Mouse (Mus musculus) forebrain, embryonic 12.5 days (tissue): ENCODE measurements around the gene Phc2. TPM values are rescaled to one million over a fixed set of nuclear protein-coding genes. Genes with fewer than 3 reads are reported as not detected.
A peak's percentile ranks its signal among the peaks of the same experiment; 100 is the strongest.

Experiments used
- ATAC-seq: fragments of 200-750 bp; cut with Nextera tagmentation; 2 replicates; pipeline ENCODE4 v1.8.0; 2017; ENCODE audit warnings: moderate TSS enrichment; ENCODE audit not compliant: low FRiP score
- H3K27ac ChIP-seq: fragments of 300-500 bp; sonication (generic); 2 replicates; pipeline ENCODE4 v1.5.1; 2016; ENCODE audit warnings: mild to moderate bottlenecking
- H3K27me3 ChIP-seq: fragments of 300-500 bp; sonication (generic); 2 replicates; pipeline ENCODE4 v1.6.1; 2016; ENCODE audit warnings: mild to moderate bottlenecking
- H3K36me3 ChIP-seq: fragments of 300-500 bp; sonication (generic); replicated peaks from 2 replicates; pipeline ENCODE4 v1.6.1; 2016; ENCODE audit warnings: mild to moderate bottlenecking
- H3K4me1 ChIP-seq: fragments of 300-500 bp; sonication (generic); 2 replicates; pipeline ENCODE4 v1.6.1; 2016
- H3K4me2 ChIP-seq: fragments of 300-500 bp; sonication (generic); 2 replicates; pipeline ENCODE4 v1.6.1; 2016; ENCODE audit warnings: mild to moderate bottlenecking, moderate library complexity
- H3K4me3 ChIP-seq: fragments of 300-500 bp; sonication (generic); replicated peaks from 2 replicates; pipeline ENCODE4 v1.5.1; 2016; ENCODE audit warnings: mild to moderate bottlenecking
- H3K9ac ChIP-seq: fragments of 300-500 bp; sonication (generic); 2 replicates; pipeline ENCODE4 v1.6.1; 2016; ENCODE audit warnings: mild to moderate bottlenecking
- H3K9me3 ChIP-seq: fragments of 300-500 bp; sonication (generic); 2 replicates; pipeline ENCODE4 v1.6.1; 2016
- WGBS: fragments of 180-500 bp; shearing (Covaris S2); methylation state at CpG from one replicate; pipeline ENCODE4 v1.1.7; 2016; 5-methylcytosine and 5-hydroxymethylcytosine counted together
- polyA plus RNA-seq: library from polyadenylated mRNA; unstranded; fragments of >200 nt; fragmentation: Nextera tagmentation; extraction: Ambion mirVana; gene quantifications from 2 replicates; pipeline ENCODE4 v1.2.1, GENCODE M21; 2016

Phc2 gene
- polyA plus RNA-seq, 1 experiment from 2014 or later = 148 TPM

DNA sequence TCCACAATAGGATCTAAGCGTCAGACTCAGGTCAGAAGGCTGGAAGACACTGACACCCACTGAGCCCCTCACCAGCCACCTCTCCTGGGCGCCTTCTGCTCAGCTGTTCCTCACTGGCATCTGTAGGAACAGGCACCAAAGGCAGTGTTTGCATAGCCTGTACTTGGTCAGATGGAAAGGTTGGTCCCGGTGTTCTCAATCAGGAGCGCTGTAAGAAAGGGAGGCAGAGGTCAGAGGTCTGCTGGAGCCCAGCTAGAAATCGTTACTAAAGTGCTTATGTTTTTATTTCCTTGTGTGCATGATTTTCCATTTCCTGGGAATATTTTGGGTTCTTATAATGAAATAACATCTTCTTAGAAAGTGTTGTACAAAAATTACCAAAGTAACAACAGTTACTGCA lies 87.4 kb downstream of the Phc2 start:
- Histone ChIP-seq H3K9ac (peak overlapping the region; percentile 9; the same call in 1 of the 2 replicates), H3K4me1 (peaks cover 35% of the 10 kb centered on the region), H3K27ac (peak overlapping the region; percentile 50; the same call in 1 of the 2 replicates), H3K4me3 (no peak overlapping the region), H3K27me3 (no peaks in the 10 kb centered on the region), H3K9me3 (no peaks in the 10 kb centered on the region), H3K4me2 (no peak overlapping the region), H3K36me3 (peaks cover 51% of the 10 kb centered on the region)
- 50% methylated on average over 5 of the region's 5 CpGs for WGBS
- ATAC-seq = no peak

DNA sequence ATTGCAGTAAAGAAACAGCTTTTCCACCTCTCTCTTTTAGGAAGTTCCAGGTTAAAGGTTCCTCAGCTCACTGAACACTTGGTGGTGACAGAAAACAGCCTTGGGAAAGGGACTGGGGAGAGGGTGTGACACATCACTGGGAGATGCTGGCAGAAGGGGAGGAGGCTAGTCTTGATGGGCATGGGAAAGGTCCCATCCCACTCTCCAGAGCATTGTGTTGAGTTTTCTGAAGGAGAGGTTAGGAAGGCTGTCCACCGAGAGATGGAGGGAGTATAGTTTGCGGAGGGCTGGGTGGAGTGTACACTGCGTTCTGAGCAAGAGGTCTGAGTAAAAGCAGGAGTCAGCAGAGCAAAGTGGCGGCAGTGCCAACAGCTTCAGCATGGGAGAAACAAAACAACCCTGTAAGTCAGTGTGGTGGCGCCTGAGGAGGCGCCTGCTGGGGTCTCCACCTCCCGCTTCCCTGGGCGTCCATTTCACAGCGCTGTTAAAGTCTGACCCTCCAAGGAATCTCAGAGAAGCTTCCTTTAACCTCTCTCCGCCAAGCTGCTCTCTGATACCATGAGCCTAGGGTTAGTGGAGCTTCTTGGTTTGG lies 88.0 kb downstream of the Phc2 start:
- Histone ChIP-seq H3K4me3 (no peak overlapping the region), H3K36me3 (peaks cover 56% of the 10 kb centered on the region), H3K9me3 (no peaks in the 10 kb centered on the region), H3K4me1 (peaks cover 32% of the 10 kb centered on the region), H3K27ac (peak overlapping the region; percentile 61; the same call in 1 of the 2 replicates), H3K27me3 (no peaks in the 10 kb centered on the region), H3K9ac (0 out of 2 replicates have a peak overlapping the region, but pooled peaks have one; percentile 9), H3K4me2 (no peak overlapping the region)
- WGBS = 43% methylated on average over 10 of the region's 10 CpGs
- ATAC-seq = no peak

DNA sequence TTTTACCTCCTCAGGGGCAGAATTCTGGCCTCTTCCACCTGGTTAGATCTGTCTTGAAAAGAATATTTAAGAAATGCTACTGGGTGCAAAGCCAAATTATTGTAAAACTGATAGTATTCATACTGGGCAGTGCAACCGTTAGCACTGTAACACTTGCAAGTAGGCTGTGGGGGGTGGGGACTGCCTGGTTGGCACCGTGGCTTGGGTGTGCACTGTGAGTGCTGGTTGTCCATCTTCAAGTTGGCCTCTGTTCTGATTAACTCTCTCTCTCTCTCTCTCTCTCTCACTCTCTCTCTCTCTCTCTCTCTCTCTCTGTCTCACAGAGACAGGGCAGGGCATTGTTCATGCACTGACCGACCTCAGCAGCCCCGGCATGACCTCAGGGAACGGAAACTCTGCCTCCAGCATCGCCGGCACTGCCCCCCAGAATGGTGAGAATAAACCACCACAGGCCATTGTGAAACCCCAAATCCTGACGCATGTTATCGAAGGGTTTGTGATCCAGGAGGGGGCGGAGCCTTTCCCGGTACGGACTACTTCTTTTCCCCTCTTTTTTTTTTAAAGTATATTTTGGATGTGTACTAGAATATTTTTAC lies 88.6 kb downstream of the Phc2 start:
- H3K36me3 ChIP-seq = peaks cover 61% of the 10 kb centered on the region
- 0 out of 2 replicates have a peak overlapping the region, but pooled peaks have one; percentile 2 for H3K27ac ChIP-seq
- no peak for ATAC-seq
- H3K9ac ChIP-seq = no peak overlapping the region
- no peaks in the 10 kb centered on the region for H3K27me3 ChIP-seq
- WGBS = 74% methylated on average over 12 of the region's 12 CpGs
- no peaks in the 10 kb centered on the region for H3K9me3 ChIP-seq
- H3K4me2 ChIP-seq = no peak overlapping the region
- no peak overlapping the region for H3K4me3 ChIP-seq
- peaks cover 28% of the 10 kb centered on the region for H3K4me1 ChIP-seq

DNA sequence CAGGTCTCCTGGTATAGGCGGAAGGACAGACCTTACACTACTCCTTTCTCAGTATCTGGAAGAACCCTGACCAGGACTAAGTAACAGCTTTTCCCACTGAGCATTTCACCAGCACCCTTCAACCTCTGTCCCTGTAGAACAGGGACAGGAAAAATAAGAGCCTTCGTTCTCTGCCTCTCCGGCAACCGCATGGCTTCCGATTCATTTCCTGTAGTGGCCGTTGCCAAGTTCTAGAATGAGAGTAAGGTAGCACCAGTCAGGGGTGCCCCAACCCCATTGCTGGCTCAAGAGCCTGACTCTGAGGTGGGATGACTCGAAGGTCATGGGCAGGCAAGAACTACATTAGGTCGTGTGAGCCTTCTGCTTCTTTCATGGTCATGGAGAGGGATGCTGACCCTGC lies 90.7 kb downstream of the Phc2 start:
- ATAC-seq = no peak
- Histone ChIP-seq H3K9ac (no peak overlapping the region), H3K36me3 (peaks cover 77% of the 10 kb centered on the region), H3K4me1 (peaks cover 24% of the 10 kb centered on the region), H3K4me2 (no peak overlapping the region), H3K4me3 (no peak overlapping the region), H3K27me3 (no peaks in the 10 kb centered on the region), H3K9me3 (no peaks in the 10 kb centered on the region), H3K27ac (no peak overlapping the region)
- WGBS = 92% methylated on average over 8 of the region's 8 CpGs

DNA sequence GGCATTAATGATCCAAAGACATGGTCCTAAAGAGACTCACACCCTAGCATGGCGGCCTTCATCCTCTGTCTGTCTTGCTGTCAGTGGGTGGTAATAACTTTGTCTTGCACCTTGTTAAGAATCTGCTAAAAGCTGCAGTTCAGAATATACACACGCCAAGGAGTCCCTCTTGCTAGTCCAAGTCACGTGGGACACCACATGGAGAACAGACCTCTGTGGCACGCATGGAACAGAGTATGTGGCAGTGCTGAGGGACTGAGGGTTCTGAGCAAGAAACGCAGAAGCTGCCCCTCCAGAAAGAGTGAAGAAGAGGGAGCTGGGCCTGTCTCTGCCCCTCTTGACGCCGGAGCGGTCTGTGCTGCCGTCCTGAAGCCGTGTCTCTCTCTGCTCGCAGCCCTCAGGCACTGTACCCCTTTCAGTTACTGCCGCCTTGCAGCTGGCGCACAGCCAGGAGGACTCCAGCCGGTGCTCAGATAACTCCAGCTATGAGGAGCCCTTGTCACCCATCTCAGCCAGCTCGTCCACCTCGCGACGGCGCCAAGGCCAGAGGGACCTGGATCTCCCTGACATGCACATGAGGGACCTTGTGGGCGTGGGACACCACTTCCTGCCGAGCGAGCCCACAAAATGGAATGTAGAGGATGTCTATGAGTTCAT lies 93.2 kb downstream of the Phc2 start:
- H3K36me3 ChIP-seq = peaks cover 100% of the 10 kb centered on the region
- no peak overlapping the region for H3K9ac ChIP-seq
- no peak for ATAC-seq
- H3K4me2 ChIP-seq = no peak overlapping the region
- H3K27me3 ChIP-seq = no peaks in the 10 kb centered on the region
- no peak overlapping the region for H3K27ac ChIP-seq
- 91% methylated on average over 22 of the region's 22 CpGs for WGBS
- H3K4me3 ChIP-seq = no peak overlapping the region
- H3K4me1 ChIP-seq = peaks cover 7% of the 10 kb centered on the region
- H3K9me3 ChIP-seq = no peaks in the 10 kb centered on the region

DNA sequence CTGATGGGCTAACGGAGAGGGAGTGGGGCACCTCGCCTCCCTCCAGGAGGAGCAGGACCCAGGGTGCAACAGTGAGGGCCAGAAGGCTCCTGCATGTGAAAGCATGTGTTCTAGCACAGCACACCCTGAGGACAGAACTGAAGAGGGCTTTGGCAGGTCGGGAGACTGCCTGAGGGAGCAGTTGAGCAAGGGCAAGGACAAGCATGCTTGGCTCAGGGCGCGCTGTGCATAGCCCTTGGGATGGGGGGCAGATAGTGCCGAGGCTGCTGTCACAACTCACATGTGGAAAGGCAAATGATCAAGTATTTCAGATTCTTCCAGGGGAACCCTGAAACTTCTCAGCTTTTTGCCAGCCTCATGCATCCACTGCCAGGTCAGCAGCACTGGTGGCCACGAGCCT lies 93.8 kb downstream of the Phc2 start:
- Histone ChIP-seq H3K4me3 (no peak overlapping the region), H3K4me1 (peaks cover 4% of the 10 kb centered on the region; the same call in 1 of the 2 replicates), H3K27me3 (no peaks in the 10 kb centered on the region), H3K4me2 (no peak overlapping the region), H3K9ac (no peak overlapping the region), H3K9me3 (no peaks in the 10 kb centered on the region), H3K36me3 (peaks cover 100% of the 10 kb centered on the region), H3K27ac (no peak overlapping the region)
- no peak for ATAC-seq
- 92% methylated on average over 7 of the region's 7 CpGs for WGBS

DNA sequence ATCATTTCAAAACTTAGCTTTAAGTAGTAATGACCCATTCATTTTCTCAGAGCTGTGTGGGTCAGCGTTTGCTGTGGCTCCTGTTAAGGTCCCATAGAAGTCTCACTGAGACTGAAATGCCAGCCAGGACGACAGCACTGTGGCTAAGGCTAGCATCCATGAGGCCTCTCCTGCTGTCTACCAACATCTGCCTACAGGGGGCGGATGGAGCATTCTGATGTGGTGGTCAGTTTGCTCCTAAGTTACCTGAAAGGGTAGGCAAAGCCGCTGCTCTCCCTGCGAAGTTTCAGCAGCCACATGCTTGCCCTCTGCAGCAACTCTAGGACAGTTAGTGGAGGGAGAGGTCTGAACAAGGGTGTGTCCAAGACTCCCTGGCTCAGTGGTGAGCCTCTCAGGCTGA lies 96.5 kb downstream of the Phc2 start:
- no peaks in the 10 kb centered on the region for H3K9me3 ChIP-seq
- H3K9ac ChIP-seq = no peak overlapping the region
- no peaks in the 10 kb centered on the region for H3K27me3 ChIP-seq
- no peak overlapping the region for H3K4me3 ChIP-seq
- H3K4me1 ChIP-seq = peaks cover 16% of the 10 kb centered on the region
- no peak overlapping the region for H3K27ac ChIP-seq
- ATAC-seq = no peak
- H3K36me3 ChIP-seq = peaks cover 95% of the 10 kb centered on the region
- 59% methylated on average over 5 of the region's 5 CpGs for WGBS
- no peak overlapping the region for H3K4me2 ChIP-seq

DNA sequence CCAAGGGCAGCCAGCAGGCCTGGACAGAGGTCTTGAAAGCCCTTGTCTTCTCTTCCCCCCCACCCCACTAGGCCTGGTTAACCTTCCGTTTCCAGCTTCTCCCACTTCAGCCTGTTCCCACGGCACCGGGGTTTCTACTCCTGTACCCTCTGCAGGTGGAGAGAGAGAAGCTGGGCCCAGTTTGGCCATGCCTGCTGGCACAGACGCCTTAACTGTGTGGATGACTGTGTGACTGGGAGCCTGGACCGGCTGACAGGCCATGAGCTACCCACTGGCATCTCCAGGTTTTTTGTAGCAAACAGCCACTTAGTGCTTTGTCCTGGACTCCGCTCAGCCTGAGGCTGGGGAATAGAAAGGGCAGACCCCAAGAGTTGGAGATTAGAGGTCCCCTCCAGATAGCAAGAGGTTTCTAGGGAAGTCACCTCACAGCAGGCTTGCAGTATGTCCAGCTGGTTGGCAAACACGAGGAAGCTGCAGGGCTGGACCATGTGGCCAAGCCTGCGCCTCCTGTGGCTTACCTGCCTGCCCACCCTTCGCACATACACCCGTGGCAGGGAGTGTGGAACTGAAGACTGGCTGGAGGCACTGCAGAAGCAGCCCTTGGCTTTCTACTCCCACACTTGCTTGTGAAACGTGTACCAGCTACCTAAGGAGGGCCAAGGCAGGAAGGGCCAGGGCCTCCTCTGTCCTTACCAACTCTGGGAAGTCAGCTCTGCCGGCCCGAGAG lies 97.7 kb downstream of the Phc2 start:
- Histone ChIP-seq H3K9me3 (no peaks in the 10 kb centered on the region), H3K36me3 (peaks cover 83% of the 10 kb centered on the region), H3K4me3 (no peak overlapping the region), H3K27me3 (no peaks in the 10 kb centered on the region), H3K27ac (no peak overlapping the region), H3K4me2 (no peak overlapping the region), H3K4me1 (peaks cover 18% of the 10 kb centered on the region), H3K9ac (no peak overlapping the region)
- 90% methylated on average over 13 of the region's 13 CpGs for WGBS
- ATAC-seq = no peak

DNA sequence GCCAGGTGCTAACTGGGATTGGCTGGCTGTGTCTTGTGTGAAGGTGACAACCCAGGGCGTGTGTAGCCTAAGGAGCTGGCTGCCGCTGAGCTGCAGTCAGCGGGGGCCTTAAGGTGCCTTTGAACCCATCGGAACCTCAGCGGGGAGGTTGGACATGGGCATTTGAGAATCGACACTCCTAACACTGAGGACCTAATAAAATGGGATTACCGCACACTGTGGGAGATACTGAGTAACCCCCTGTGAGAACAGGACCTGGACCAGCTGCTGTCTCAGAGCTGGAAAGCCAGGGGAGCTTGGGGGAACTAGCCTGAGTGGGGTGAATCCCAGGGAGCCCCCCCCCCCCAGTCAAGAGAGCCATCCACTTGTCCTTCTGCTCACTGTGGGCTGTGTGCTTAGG lies 99.1 kb downstream of the Phc2 start:
- H3K9me3 ChIP-seq = no peaks in the 10 kb centered on the region
- peaks cover 70% of the 10 kb centered on the region for H3K36me3 ChIP-seq
- H3K4me3 ChIP-seq = no peak overlapping the region
- no peaks in the 10 kb centered on the region for H3K27me3 ChIP-seq
- H3K9ac ChIP-seq = no peak overlapping the region
- H3K27ac ChIP-seq = peak overlapping the region; percentile 61; the same call in 1 of the 2 replicates
- peaks cover 14% of the 10 kb centered on the region for H3K4me1 ChIP-seq
- WGBS = 94% methylated on average over 7 of the region's 7 CpGs
- no peak for ATAC-seq
- H3K4me2 ChIP-seq = no peak overlapping the region

DNA sequence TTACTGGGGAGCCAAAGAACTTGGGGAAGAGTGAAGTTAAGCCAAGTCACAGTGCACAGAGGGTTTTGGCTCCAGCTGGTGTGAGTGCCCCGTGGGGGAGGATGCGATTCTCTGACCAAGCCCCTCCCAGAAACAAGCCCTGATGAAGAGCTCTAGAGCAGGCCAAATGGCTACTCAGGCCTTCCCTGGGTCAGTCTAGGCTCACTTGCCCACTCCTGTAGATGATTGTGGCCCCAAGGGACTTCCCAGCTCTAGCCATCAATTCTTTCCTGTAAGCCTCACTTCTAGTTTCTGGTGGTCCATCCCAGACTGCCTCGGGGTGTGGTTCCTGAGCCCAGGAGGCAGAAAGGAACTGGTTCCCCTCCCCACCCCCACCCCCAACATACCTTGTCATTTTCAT lies 100.6 kb downstream of the Phc2 start, which contains the start of gene A3galt2:
A3galt2 (plus strand) TSS at position 301 of the 400 bp plus-strand sequence.
- Histone ChIP-seq H3K4me3 (no peak within 1 kb of the TSS), H3K9me3 (no peaks in the 10 kb centered on the region), H3K4me1 (peaks cover 14% of the 10 kb centered on the region), H3K27ac (peak within 1 kb of the TSS; percentile 69), H3K36me3 (peaks cover 55% of the 10 kb centered on the region), H3K9ac (no peak within 1 kb of the TSS; the same call in 1 of the 2 replicates), H3K27me3 (no peaks in the 10 kb centered on the region), H3K4me2 (no peak within 1 kb of the TSS)
- WGBS = 78% methylated on average over 3 of the region's 3 CpGs
- ATAC-seq = no peak

DNA sequence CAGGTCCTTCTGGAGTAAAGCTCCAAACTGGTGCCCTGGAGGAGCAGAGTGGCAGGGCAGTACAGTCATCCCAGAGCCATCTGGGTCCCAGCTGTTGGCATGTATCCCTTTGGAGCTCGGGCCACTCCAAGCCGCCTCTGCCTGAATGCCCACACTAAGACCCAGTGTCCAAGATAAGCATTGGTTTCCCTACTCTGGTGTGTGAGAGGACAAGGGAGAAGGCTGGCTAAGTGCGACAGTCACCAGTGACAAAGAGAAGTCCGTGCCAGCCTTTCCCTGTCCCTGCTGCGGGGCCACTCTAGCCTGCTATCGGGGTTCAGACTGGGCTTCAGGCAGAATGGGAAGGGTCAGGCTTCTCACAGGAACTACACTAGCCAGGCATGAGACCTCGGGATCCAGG lies 101.4 kb downstream of the Phc2 start:
- peaks cover 46% of the 10 kb centered on the region for H3K36me3 ChIP-seq

DNA sequence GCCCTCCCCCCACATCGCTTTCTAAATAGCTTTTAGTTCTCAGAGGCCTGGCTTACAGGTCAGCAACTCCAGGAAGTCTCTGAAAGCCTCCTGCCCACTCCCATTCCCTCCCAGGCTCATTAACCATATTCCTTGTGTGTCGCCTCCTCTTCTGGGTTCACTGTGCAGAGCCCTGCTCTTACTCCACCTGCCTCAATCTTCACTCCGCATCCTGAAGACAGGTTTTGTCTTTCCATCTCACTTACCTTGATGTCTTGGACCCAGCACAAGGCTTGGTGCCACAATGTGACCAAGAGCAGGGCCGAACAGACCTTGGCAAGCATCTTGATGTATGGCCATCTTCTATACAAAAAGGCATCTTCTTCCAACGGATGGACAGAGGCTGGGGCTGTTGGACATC lies 104.7 kb downstream of the Phc2 start:
- Histone ChIP-seq H3K27me3 (no peaks in the 10 kb centered on the region), H3K4me3 (no peak overlapping the region), H3K9ac (no peak overlapping the region), H3K4me2 (no peak overlapping the region), H3K4me1 (peaks cover 14% of the 10 kb centered on the region), H3K9me3 (peaks cover 7% of the 10 kb centered on the region), H3K36me3 (peaks cover 13% of the 10 kb centered on the region), H3K27ac (no peak overlapping the region)
- ATAC-seq = no peak
- 89% methylated on average over 5 of the region's 5 CpGs for WGBS

More for the DNA sequence above, 101.4 kb downstream of the Phc2 start:
- WGBS = 78% methylated on average over 7 of the region's 7 CpGs
- Histone ChIP-seq H3K4me3 (no peak overlapping the region), H3K4me2 (no peak overlapping the region), H3K9ac (no peak overlapping the region; the same call in 1 of the 2 replicates), H3K9me3 (no peaks in the 10 kb centered on the region), H3K27me3 (no peaks in the 10 kb centered on the region), H3K4me1 (peaks cover 14% of the 10 kb centered on the region), H3K27ac (peak overlapping the region; percentile 69)
- no peak for ATAC-seq
